Mouse (Mus musculus): ENCODE data around the gene 4933417A18Rik.
"Not testable (repeated sequence)": the region's sequence is repeated elsewhere in the genome, so short reads cannot be mapped to it uniquely, and the experiment has no call there.

4933417A18Rik gene

DNA sequence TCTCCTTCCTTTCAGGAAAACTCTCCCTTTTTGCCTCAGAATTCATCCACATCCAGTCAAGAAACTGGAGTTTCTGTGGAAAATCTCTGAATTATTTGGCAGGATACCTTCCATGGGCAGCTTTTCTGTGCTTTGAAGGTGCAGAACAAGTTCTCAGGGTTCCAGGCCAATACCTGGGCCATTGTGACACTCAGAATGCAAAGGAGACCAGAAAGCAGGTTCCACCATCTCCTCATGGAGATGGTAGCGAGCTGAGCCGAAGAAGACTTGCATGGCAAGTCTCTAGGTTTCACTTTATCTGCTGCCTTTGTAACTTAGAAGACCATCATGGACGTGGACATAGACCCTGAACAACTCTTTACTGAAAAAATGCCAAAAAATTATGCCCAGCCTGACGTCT, at the start of gene 4933417A18Rik, which contains the start of gene Fam217a:
4933417A18Rik (plus strand) TSS at position 200 of the 400 bp plus-strand sequence.
Fam217a (minus strand) TSS at position 101 of the 400 bp plus-strand sequence.
- no peak for DNase-seq

DNA sequence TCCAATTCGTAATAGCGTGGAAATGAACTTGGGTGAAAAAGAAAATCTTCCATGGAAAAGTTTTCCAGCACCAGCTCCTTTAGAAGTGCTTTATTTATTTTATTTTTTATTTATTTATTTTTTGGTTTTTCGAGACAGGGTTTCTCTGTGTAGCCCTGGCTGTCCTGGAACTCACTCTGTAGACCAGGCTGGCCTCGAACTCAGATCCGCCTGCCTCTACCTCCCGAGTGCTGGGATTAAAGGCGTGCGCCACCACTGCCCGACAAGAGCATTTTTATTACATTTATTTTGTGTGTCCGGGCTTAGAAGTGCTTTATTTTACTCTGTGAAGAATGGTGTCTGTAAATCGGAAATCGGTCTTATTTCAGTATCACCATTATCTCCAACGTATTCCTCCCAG, 49.5 kb upstream of the 4933417A18Rik start:
- peak in 1 of 2 experiments; percentile 21 for DNase-seq

DNA sequence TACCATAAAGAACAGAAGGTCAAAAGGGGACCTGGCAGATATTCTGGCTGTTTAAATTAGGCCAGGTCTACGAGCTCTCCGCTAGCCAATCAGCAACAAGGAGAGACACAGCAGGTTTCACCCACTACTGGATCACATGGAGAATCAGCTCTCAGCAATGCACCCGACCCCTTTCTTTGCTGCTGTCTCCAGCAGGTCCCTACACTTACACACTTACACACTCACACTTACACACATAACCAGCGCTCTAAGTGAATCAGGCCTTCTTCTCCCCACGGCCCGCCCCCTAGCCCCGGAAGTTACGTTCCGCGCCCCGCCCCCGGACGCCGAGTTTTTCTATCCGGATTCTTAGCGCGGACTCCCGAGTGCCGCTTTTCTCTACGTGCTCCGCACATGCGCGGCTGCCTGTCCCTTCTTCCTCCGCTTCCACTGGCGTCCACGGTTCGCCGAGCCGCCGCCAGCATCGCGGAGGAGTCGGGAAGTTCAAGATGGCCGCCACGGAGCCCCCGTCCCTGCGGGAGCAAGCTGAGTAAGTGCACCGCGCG, 49.0 kb upstream of the 4933417A18Rik start, which contains the start of gene Prpf4b:
Prpf4b (plus strand) TSS at position 137 of the 545 bp plus-strand sequence.
- DNase-seq = peak; percentile 84 to 92

DNA sequence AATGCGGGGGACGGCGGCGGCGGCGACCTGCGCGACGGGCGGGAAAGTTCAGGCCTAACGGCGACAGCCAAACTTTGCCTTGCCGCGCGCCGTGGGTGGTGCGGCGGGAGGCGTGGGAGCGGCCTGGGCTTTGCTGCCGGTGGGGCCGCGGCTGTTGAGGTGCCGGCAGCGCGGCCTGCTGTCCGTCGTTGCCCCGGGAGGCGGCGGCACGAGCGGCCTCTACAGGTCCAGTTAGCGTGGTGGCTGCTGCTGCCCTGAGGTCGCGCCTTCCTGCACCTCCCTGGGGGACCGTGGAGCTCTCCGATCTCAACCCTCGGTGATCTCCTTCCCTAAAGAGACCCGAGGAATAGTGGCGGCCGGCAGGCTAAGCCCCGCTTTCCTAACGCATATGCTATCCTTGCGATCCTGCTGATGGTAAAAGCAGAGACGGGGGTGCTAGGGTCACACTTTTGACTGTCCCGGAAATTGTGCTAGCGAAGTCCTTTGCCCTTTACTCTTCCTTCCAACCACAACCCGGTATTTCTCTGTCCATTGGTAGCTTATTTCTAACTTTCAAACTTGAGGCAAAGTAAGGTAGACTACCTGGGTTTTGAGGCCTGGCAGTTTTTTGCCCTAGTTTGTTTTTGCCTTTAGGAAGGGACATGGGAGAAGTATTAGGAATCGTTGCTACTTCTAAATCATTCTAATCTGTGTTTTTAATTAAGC, 48.3 kb upstream of the 4933417A18Rik start:
- peak in 1 of 2 experiments; percentile 71 for DNase-seq

DNA sequence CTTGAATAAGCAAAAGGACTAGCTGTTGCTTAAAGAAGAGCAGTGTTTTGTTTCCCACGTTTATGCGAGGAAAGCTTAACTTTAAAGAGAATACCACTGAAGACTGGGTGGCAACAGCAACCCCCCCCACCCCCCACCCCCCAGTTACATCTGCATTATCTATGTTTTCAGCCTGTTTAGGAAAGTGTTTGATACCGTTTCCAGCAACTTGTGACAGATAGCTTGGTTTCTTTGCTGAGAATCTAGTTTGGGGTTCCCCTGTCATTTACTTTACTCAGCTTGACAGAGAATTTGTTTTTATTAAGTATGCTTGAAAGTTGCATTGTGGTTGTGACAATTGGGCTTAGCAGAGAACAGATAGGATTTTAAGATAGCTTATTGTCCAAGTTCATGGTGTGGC, 47.7 kb upstream of the 4933417A18Rik start:
- DNase-seq = no peak

DNA sequence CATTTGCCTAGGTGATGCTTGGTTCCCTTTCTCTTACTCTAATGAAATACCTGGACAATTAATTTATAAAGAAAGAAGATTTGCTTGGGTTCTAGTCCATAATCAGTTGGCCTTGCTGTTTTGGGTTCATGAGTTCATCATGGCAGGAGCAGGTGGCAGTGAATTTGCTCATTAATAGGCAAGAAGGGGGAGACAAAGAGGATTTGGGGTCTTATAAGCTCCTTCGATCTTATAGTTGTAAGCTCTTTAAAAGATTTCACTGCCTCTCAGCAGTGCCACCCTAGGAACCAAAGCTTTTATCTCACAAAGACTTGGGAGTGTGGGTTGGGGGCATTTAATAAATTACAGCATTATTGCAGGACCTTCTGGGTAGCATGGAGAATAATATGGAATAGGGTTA, 31.3 kb upstream of the 4933417A18Rik start:
- no peak for DNase-seq

DNA sequence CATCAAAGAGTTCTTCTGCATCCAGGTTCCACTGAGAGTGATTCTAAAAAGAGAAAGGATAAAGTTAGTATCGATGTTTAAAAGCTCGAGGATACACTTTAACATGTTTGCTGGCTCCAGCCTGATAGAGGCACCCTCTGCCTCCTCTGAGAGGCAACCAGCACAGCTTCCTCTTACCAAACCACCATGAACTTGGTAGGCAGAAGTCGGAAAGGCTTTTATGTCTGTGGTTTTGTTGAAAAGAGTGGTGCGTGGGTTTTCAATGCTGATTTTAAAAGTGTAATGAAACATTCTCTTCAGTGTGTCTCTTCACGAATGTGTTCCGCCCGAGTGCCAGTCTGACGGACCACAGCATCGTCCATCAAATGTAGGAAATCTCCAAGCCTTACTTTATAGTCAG, 9.6 kb upstream of the 4933417A18Rik start:
- DNase-seq = no peak

DNA sequence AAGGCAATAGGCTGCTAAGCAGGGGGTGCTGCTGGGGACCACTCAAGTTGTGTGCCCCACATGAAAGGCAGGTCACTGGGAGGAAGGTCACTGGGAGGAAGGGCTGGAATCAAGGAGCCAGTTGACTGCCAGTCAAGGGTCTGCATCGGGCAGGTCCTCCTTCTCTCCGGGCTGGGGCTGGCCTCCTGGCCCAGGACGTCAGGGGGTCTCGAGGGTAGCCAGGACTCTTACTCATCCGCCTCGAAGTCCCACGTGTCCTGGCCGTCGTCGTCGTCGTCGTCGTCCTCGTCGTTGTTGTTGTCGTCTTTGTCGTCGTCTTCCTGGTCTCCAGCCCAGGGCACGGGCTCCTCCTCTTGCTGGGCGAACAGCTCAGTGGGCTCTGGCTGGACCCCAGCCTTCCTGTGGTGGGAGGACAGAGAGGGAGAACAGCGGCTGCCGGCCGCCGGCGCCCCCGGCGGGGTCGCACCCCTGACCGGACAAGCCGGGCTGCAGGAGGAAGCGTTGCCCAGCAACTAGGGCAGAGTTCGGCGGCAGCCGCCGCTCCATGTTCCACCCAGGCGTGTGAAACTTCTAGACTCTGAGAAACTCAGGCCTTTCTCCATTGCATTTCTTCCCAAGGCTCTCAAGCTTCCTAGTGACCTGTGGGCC, 7.6 kb upstream of the 4933417A18Rik start:
- no peak for DNase-seq

DNA sequence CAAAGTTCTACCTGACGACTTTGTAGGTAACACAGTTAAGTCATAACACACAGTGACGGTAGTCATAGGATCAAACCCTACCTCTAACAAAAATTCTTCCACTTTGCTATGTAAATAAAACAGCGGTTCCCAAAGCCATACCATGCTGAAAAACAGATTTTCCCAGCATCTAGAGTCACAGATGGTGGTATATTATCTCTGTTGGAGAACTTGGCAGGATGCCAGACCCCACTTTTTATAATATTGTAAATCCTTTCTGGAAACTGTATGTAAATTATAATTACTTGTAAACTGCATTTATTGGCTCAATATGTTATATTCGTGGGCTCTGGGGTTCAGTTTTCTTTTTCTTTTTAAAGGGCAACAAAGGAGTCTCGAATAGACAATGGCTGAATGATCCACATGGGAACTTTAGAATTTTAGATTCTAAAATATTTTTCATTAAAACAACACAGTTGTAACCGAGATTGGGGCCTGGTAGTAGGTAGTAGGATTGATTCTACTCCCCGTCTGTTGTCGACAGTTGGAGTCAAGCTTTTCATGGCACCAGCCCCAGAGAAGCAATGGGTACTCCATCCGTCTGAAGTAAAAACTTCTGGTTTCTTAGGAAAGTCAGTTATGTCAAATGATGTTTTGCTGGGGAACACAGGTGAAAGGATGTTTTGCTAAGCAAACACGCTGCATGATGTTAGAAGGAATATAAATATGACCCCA, 10.9 kb downstream of the 4933417A18Rik start:
- DNase-seq = no peak

DNA sequence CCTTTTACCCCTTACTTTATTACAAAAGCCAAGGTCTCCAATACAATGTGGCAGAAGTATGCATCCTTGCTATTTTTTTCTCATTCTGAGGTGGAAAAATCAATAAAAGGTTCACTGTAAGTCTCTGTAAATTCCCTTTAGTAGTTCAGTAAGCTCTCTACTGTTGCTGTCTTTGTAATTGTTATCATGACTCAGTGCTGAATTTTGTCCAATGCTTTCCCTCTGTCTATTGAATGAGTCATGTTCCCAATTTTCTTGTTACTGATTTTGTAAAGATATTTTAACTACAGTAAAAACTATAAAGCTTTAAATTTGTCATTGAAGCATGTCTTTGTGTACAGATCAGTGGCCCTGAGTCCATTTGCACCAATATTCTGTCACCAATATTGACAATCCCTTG, 18.2 kb downstream of the 4933417A18Rik start:
- no peak for DNase-seq

DNA sequence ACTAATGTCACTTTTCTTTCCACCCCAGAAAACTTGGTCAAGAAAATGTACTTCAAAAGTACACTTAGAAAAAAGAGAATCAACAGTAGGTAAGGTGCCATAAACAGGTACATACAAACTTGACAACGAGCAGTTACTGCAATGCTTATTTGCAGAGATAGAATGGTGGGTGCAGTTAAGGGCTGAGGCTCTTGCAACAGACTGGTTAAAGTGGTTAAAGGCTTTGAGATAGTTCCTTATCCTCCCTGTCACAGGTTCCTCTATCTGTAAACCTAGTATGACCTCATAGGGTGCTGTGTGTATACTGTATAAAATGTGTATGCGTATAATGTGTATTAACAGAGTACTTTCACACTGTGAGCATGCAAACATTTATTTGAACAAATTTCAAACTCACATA, 27.2 kb downstream of the 4933417A18Rik start:
- DNase-seq = not testable (repeated sequence)

DNA sequence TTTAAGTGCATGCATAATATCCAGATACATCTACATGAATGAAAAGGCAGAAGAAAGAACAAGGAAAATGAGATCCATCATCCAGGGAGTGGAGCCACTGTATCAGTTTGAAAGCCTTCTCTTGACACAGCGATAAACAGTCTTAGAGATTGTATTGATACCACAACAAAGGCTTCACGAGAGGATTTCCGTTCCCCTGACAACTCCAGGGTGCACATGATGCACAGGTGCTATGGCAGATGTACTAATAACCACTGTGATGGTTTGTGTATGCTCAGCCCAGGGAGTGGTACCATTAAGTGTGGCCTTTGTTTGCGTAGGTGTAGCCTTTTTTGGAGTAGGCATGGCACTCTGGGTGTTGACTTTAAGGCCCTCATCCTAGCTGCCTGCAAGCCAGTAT, 32.7 kb downstream of the 4933417A18Rik start:
- DNase-seq = no peak

DNA sequence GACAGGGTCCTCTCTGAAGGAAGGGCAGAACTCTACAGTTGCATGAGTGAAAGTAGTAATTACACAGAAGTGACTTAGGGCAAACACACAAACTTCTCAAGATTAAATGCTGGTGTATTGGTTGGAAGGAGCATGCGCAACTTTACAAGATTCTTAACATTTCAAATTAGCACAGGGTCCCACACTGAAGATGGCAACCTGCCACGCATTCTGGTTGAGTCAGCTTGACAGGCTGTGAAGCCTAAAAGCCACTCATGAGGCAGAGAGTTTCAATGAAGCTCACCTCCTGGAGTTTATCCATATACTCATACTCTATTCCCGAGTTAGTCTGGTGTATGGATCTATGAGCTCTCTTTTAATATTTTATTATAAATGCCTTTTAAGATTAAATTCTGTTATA, 33.9 kb downstream of the 4933417A18Rik start:
- DNase-seq = not testable (repeated sequence)

DNA sequence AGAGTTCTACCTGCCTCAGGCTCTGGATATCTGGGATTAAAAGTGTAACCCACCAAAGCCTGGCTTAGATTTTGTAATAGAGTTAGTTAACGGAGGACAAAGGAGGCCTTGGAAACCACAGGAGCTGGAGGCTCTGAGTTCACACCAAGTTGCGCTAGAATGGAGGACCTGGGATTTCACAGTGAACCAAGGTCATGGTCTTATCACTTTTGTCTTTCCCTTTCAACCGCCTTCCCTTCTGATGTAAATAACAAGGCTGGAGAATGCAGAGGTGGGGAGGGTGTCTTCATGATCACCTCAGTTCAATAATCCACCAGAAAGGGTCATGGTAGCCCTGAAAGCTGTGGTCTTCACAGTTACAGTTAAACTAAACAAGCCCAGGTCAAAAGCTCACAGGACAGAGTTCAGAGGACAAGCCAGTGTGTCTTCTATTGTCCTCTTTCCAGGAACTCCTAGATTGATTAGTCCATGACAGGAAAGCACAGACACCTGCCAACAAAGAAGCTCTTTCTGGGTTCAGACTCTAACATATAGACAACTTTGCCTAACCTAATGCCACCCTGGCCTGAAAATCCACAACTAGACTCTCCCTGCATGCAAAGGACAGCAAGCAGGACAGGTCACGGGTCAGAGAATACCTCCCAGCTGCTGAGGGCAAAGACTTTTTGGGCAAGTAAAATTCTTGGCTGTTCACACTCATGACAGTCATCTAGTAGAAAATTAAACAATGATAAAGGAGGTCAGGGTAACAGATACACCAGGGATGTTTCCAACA, 37.0 kb downstream of the 4933417A18Rik start:
- no peak for DNase-seq

DNA sequence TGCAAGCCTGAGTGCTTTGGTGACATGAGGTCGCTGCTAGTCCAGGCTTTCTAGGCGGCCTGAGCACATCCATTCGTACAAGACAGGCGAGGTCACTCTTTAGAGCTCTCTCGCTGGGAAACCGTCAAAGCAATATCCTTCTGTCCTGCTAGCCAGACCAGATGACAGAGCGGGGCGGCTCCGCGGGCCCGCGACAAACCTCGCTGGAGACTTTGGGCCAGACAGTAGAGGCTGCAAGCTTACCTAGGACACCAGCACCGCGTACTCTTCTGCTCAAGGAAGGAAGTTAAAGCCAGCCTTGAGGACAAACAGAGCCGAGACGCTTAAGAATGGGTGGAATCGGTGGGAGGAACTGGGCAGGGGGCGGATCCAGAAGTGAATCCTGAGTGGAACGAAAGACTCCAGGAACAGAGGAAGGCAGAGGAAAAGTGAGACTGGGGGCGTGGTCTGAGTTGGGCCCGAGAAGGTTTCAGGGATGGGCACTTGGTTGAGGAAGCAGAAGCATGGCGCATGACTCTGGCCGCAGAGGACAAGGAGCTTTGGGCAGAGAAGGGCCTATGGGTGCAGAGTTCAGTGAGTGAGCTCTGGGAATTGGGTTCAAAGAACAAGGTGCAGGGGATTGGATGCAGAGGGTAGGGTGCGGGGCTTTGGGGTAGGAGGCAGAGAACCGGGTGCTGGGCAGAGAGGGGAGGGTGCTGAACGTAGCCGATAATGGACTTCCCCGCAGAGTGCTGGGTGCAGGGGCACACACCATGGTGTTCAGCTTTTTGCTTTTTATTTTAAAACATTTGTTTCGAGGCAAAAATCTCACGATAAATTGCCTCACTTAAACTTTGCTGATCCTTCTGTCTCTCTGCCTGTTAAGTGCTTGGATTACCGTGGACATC, 39.5 kb downstream of the 4933417A18Rik start, which contains the start of gene Eci3:
Eci3 (minus strand) TSS at position 300 of the 887 bp plus-strand sequence.
- DNase-seq = peak in 1 of 2 experiments; percentile 5

DNA sequence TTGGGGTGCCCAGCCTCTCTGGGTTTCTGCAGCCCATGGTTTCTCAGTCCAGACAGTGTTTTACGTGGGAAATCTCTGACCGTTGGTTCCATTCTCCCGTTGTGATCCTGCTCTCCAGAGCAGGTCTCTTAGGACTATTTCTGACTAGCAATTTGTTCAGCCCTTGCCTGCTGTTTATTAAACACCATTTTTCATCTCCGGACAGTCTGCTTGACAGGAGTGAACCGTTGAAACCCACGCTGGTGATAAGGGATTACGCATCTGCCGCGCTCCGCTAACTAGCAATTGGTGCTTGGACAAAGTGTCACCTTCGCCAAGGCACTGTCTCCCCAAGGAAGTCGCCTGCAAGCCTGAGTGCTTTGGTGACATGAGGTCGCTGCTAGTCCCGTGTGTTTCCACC, 40.2 kb downstream of the 4933417A18Rik start:
- DNase-seq = no peak

DNA sequence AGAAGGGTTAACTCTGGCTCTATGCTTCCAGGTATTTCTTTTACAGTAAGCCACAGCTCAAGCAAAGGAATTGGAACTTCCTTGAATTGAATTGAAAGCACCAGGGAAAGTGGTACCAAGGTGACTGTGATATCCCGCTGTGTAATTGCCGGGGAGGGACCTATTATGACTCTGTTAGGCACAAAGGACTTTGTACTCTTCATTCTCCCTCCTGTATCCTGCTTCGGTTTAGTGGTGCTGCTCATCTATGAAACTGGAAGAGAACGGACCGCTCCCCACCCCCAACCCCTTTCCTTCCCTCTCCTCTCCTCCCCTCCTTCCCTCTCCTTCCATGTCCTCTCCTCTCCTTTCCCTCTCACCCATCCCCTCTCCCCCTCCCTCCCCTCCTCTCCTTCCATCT, 40.7 kb downstream of the 4933417A18Rik start:
- no peak for DNase-seq

DNA sequence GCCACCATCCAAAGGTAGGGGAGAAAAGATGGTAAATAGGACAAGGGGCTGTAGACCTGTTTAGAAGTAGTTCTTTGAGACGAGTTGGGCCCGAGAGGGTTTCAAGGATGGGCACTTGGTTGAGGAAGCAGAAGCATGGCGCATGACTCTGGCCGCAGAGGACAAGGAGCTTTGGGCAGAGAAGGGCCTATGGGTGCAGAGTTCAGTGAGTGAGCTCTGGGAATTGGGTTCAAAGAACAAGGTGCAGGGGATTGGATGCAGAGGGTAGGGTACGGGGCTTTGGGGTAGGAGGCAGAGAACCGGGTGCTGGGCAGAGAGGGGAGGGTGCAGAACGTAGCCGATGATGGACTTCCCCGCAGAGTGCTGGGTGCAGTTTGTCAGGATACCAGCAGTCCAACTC, 41.4 kb downstream of the 4933417A18Rik start:
- DNase-seq = not testable (repeated sequence)

DNA sequence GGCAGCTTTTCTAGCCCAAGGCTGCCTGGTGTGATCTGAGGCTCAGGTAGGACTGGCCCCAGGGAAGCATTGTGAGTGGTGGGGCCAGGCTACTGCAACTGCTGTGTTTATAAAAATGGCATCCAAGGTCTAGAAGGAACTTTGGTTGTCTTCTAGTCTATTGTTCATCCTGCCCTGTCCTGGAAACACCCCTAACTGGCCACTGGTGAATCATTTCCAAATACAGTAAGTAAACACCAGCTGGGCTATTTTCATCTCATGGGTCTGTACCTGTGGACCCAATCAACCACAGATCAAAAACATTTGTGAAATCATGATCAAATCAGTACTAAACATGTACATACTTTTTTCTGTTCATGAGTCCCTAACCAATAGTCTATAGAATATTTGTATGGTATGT, 48.2 kb downstream of the 4933417A18Rik start:
- not testable (repeated sequence) for DNase-seq

DNA sequence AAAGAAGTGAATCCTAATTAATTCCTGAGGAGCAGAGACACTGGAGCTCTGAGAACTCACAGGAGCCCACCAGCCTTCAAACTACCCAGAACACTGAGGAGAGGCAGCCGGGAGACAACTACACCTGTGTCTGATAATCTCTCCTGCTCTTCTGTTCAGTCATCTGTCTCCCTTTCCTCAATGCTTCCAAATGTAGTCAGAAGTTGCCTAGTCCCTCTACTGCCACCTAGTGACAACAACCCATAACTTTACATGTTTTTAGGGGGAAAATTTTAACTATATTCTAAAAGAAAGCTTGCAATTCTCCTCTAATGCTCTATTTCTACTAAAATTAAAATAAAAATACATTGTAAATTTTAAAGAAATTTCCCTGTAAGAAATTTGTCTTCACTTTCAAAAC, 48.9 kb downstream of the 4933417A18Rik start:
- DNase-seq = no peak

DNA sequence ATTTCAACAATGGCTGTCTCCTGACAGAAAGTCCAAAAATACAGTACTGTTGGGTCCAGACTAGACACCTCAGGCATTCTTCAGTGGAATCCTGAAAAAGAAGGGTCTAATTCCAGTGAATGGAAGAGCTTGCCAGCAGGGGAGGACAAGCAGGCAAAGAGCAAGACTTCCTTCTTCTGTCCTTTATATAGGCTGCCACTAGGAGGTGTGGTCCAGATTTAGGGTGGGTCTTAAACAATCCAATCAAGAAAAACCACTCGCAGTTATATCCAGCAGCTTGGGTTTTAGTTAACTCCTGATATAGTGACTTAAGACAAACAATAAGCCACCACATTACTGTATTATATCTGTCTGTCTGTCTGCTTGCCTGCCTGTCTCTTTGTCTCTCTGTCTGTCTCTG, 49.6 kb downstream of the 4933417A18Rik start:
- no peak for DNase-seq
